Mouse (Mus musculus) heart, adult 9 months (tissue): ENCODE results near the gene Prkcb.

Experiments
- DNase-seq, 2 experiments: peaks; one replicate each; pipeline ENCODE4 v3.0.0; 2022; ENCODE audit warnings: low spot score in 2 of 2

The Prkcb gene

DNA sequence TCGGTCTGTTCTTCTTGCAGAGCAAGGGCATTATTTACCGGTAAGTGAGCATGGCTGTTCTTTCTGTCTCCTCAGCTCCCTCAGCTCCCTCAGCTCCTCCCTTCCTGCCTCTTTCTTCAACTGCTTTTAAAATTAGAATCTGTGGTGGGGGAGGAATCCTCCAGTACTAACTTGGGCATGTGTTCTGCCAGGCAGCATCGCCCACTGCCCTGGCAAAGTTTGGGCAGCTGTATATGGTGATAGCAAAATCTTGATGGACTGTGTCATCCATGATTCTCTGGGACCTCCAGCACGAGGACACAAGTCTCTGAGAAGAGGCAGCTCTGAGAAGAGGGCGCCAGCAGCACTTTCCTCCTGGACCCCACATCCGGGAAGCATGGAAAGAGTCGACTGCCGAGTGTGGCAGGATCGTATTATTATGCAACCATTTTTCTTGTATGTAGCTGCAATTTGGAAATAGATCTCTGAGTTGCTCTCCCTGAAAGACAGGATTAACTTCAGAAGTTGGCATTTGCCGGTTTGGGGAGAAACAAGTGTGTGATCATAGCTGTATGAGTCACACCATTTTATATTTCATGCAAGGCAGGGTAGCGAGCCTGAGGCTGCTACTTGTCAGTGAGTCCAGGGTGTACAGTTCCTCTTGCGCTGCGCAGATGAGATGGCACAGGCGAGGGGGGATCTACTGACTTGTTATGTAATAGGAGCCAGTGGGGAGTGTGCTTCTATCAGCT lies 296.0 kb downstream of the Prkcb start:
- DNase-seq = no peak

- DNase-seq = no peak
These were observed 307.3 kb downstream of the Prkcb start for GRCm38 (mm10) chr7:122595897-122596296.

GRCm38 (mm10) chr7:122596596-122597170 lies 308.1 kb downstream of the Prkcb start:
- no peak for DNase-seq

GRCm38 (mm10) chr7:122597313-122597712 lies 308.8 kb downstream of the Prkcb start:
- DNase-seq = no peak

DNA sequence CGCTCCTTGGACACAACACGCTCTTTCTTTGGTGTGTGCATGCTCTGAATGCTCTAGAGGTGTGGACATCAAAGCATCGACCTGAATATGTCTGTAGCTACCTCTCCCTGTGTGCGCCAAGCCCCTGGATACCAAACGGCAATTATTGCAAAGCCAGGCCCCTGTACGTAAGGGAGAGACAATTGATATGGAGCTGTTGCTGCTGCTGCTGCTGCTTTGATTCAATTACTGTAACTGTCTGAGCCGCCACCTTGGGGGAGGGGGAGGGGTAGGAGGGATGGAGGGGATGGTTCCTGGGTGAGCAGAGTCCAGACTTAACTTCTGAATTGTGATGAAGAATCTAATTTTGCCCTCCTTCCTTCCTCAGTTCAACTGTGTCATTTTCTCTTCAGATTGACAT lies 312.3 kb downstream of the Prkcb start:
- DNase-seq = no peak

GRCm38 (mm10) chr7:122605066-122605465 lies 316.5 kb downstream of the Prkcb start:
- no peak for DNase-seq

GRCm38 (mm10) chr7:122609420-122609819 lies 320.9 kb downstream of the Prkcb start:
- no peak for DNase-seq

- DNase-seq = no peak
These were observed 321.6 kb downstream of the Prkcb start for GRCm38 (mm10) chr7:122610161-122610560.

GRCm38 (mm10) chr7:122613876-122614275 lies 325.3 kb downstream of the Prkcb start:
- no peak for DNase-seq

GRCm38 (mm10) chr7:122622125-122622774 lies 333.7 kb downstream of the Prkcb start:
- no peak for DNase-seq

- no peak for DNase-seq
These were observed 335.2 kb downstream of the Prkcb start for GRCm38 (mm10) chr7:122623753-122624152.

- no peak for DNase-seq
These were observed 339.5 kb downstream of the Prkcb start for GRCm38 (mm10) chr7:122628050-122628449.

GRCm38 (mm10) chr7:122630386-122630785 lies 341.8 kb downstream of the Prkcb start:
- no peak for DNase-seq

DNA sequence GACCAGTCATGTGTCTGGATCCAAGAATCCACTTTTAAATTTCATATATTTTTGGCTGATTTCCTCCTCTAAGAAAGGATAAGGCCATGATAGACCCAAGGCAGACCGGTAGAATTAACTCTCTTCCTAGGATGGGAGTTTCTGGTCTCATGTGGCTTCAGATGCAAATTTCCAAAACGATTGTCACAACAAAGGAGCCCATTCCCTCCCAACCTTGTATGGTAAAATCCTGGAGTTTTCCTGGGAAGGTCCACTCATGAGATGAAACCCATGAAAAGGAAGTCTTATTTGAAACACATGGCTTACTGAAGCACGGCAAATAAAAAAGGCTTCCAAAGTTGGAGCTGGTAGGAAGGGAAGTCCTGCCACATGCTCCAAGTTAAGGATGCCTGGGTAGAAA lies 342.6 kb downstream of the Prkcb start:
- no peak for DNase-seq

DNA sequence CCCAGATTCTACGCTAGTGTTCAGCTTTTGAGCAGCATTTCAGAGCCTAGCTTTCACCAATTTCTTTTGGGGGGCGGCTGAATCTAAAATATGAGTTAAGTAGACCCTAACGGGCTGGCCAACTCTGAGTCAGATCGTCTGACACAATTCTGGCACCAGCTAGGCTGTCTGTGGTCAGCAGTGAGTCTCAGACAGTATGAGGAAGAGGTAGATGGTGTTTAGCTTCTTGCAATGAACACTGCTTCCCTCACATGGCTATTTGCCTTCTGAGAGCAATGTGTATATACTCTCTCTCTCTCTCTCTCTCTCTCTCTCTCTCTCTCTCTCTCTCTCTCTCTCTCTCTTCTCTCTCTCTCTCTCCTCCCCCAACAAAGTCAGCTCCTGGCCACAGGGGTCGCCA lies 344.4 kb downstream of the Prkcb start:
- DNase-seq = no peak

GRCm38 (mm10) chr7:122633463-122633862 lies 344.9 kb downstream of the Prkcb start:
- DNase-seq = no peak

GRCm38 (mm10) chr7:122643676-122644075 lies 355.1 kb downstream of the Prkcb start:
- DNase-seq = no peak

- DNase-seq = no peak
These were observed 360.8 kb downstream of the Prkcb start for GRCm38 (mm10) chr7:122649306-122649705.

DNA sequence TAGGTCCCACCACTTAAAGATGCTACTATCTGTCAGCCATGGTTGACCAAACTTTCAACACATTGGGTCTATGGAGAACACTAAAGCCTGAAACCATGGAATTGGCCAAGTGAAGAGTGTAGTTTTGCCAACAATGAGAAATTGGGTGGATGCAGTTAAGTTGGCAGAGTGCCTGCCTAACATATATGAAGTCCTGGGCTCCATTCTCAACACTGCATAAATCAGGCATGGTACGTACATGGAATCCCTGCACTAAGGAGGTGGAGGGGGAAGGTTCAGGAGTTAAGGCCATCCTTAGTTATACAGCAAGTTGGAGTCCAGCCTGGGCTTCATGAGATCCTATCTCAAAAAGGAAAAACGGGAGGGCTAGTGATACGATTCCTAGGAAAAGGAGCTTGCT lies 364.0 kb downstream of the Prkcb start:
- DNase-seq = no peak

DNA sequence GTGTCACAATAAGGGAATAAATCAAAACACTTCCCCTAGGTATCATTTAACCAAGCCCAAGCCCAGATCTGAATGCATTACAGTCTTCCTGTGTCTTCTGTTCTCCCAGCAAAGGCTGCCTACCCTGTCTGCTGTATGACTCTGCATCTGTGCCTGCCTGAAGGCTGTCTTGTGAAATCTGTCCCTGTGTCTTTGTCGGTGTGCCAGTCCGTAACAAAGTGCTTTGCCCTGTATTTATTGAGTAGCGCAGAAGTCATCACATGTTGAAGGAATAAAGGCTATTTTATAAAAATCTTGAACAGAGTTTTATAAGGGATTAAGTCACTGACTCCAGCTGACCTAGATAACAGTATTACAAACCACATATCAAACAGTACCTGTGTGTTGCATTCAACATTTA lies 368.1 kb downstream of the Prkcb start:
- no peak for DNase-seq

DNA sequence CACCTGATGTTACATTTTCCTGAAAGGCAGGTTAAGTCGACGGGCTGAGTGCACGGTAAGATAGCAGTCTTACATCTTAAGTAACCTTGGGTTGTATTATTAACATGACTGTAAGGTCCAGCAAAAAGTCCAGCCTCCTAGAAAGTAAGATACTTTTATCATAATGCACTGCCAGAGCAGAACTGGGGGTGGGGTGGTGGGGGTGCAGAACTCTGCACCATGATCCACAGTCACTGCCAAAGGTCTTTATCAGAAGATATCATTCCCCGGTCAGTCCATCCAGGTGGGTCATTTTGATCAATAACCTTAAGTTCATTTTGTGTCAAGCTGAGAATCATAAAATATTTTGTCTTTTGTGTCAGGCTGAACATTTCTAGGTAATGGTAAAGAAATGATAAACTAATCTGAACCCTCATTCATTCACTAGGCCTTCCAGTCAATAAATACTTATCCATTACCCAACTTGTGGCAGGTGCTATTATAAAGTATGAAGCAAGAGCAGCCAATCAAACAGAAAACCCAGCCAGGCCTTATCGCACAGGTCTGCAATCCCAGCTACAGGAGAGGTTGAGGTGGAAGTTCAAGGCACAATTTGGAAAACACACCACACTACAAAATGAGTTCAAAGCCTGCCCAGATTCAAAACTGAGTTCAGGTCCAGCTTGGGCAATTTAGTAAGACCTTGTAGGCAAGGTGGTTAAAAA lies 369.0 kb downstream of the Prkcb start:
- no peak for DNase-seq

GRCm38 (mm10) chr7:122665311-122666049 lies 376.9 kb downstream of the Prkcb start:
- DNase-seq = no peak
